Mouse (Mus musculus) CH12.LX (cell line): ENCODE results near the gene Fbxw15.
"Not testable (repeated sequence)": the region's sequence is repeated elsewhere in the genome, so short reads cannot be mapped to it uniquely, and the experiment has no call there.

Experiments
- HCFC1 ChIP-seq: IDR thresholded peaks from 2 replicates; pipeline ENCODE4 v1.6.1; 2012; ENCODE audit warnings: low read depth, mild to moderate bottlenecking, inconsistent platforms, low read length, improper control_type of control experiment
- KAT2A ChIP-seq: IDR thresholded peaks from 2 replicates; pipeline ENCODE4 v1.6.1; 2012; ENCODE audit warnings: low read length, improper control_type of control experiment, inconsistent platforms; ENCODE audit not compliant: insufficient replicate concordance
- MAX ChIP-seq: IDR thresholded peaks from 2 replicates; pipeline ENCODE4 v1.6.1; 2011; ENCODE audit warnings: low read length, improper control_type of control experiment
- POLR2A ChIP-seq: IDR thresholded peaks from 2 replicates; pipeline ENCODE4 v1.6.1; 2011; ENCODE audit warnings: low read depth, mild to moderate bottlenecking, improper control_type of control experiment, low read length

- not testable (repeated sequence) for TF ChIP-seq POLR2A, HCFC1, MAX, KAT2A
These were observed 38.8 kb upstream of the Fbxw15 start for GRCm38 (mm10) chr9:109606837-109607236.
